Mouse (Mus musculus) lung, postnatal 0 days (tissue): ENCODE results near the gene Gm14569. TPM values are rescaled to one million over a fixed set of nuclear protein-coding genes. Genes with fewer than 3 reads are reported as not detected.

ENCODE experiments used
- ATAC-seq: fragments of 200-750 bp; cut with Nextera tagmentation; 2 replicates; pipeline ENCODE4 v1.8.0; 2017; ENCODE audit warnings: moderate library complexity
- DNase-seq: peaks from one replicate; pipeline ENCODE4 v3.0.0-alpha.2; 2016; ENCODE audit warnings: low spot score
- H3K27ac ChIP-seq: fragments of 300-500 bp; sonication (generic); 2 replicates; pipeline ENCODE4 v1.5.1; 2014; ENCODE audit warnings: antibody characterized with exemption, mild to moderate bottlenecking, low read length, mixed read lengths
- H3K27me3 ChIP-seq: fragments of 300-500 bp; sonication (generic); replicated peaks from 2 replicates; pipeline ENCODE4 v1.6.1; 2014; ENCODE audit warnings: low read length, mixed read lengths; ENCODE audit not compliant: insufficient read depth
- H3K36me3 ChIP-seq: fragments of 300-500 bp; sonication (generic); 2 replicates; pipeline ENCODE4 v1.6.1; 2014; ENCODE audit warnings: low read length, mixed read lengths; ENCODE audit not compliant: insufficient read depth
- H3K4me1 ChIP-seq: fragments of 300-500 bp; sonication (generic); 2 replicates; pipeline ENCODE4 v1.6.1; 2014; ENCODE audit warnings: antibody characterized with exemption, low read depth, low read length, mixed read lengths; ENCODE audit not compliant: insufficient read depth
- H3K4me2 ChIP-seq: fragments of 300-500 bp; sonication (generic); replicated peaks from 2 replicates; pipeline ENCODE4 v1.6.1; 2014; ENCODE audit warnings: low read depth, mild to moderate bottlenecking, low read length, moderate library complexity, mixed read lengths
- H3K4me3 ChIP-seq: fragments of 300-500 bp; sonication (generic); 2 replicates; pipeline ENCODE4 v1.5.1; 2014; ENCODE audit warnings: low read depth, low read length
- H3K9ac ChIP-seq: fragments of 300-500 bp; sonication (generic); replicated peaks from 2 replicates; pipeline ENCODE4 v1.6.1; 2014; ENCODE audit warnings: low read depth, mild to moderate bottlenecking
- H3K9me3 ChIP-seq: fragments of 300-500 bp; sonication (generic); 2 replicates; pipeline ENCODE4 v1.6.1; 2016; ENCODE audit warnings: low read length, mixed read lengths
- CTCF ChIP-seq: IDR thresholded peaks from 2 replicates; pipeline ENCODE4 v1.5.1; 2016; ENCODE audit warnings: antibody characterized with exemption, mild to moderate bottlenecking
- EP300 ChIP-seq: IDR thresholded peaks from 2 replicates; pipeline ENCODE4 v1.6.1; 2016; ENCODE audit warnings: antibody characterized with exemption, mild to moderate bottlenecking, control low read depth
- WGBS: fragments of 180-500 bp; shearing (Covaris S2); extraction: QIAGEN DNeasy Blood & Tissue Kit; methylation state at CpG from one replicate; pipeline ENCODE4 v1.1.7; 2014; 5-methylcytosine and 5-hydroxymethylcytosine counted together
- polyA plus RNA-seq: library from polyadenylated mRNA; unstranded; fragments of >200 nt; fragmentation: Nextera tagmentation; extraction: Ambion mirVana; gene quantifications from 2 replicates; pipeline ENCODE4 v1.2.1, GENCODE M21; 2015

The Gm14569 gene
- polyA plus RNA-seq, 1 experiment from 2014 or later: not detected

DNA sequence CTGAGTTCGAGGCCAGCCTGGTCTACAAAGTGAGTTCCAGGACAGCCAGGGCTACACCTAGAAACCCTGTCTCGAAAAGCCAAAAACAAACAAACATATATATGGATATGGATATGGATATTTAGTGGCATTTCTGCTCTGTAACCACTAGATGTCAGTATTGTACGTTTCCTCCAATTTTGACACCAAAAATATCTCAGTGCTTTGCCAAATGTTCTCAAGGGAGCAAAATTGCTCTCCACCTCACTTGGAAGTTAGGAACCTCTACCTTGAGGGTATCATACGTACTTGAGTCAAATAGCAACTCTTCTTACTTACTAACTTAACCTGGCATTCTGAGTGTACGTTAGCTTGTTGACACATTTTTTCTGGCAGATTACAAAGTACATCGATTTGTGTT, 15.2 kb upstream of the Gm14569 start:
- 46% methylated on average over 6 of the region's 6 CpGs for WGBS
- Histone ChIP-seq H3K9me3 (no peaks in the 10 kb centered on the region), H3K4me1 (no peaks in the 10 kb centered on the region), H3K4me2 (no peak overlapping the region), H3K27ac (no peak overlapping the region), H3K36me3 (no peaks in the 10 kb centered on the region), H3K27me3 (no peaks in the 10 kb centered on the region), H3K9ac (no peak overlapping the region), H3K4me3 (no peak overlapping the region)
- DNase-seq: peak; percentile 48
- no peak for ATAC-seq
- peak; percentile 63 for TF ChIP-seq CTCF
- TF ChIP-seq EP300: no peak

DNA sequence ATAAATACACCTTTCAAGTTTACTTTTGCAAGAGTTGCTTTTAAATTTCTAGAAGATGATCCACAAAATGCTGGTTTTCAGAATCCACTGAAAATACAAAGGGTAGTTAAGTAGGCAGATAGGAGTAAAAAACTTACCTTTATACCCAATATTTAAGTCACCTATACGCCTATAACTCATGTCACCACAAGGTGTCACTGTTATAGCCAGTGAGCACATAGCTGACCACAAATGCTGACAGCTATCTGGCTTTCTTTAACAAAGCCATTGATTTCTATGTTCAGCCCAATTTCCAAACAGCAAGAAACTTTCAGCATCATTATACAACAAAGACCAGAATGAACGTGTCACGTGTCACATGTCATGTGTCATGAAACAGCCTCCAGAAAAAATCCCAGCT, 2.1 kb downstream of the Gm14569 start:
- DNase-seq (peak; percentile 23), ATAC-seq (no peak)
- Histone ChIP-seq H3K4me1 (no peaks in the 10 kb centered on the region), H3K36me3 (no peaks in the 10 kb centered on the region), H3K4me3 (no peak overlapping the region), H3K27ac (no peak overlapping the region), H3K9ac (no peak overlapping the region), H3K27me3 (no peaks in the 10 kb centered on the region), H3K4me2 (no peak overlapping the region), H3K9me3 (no peaks in the 10 kb centered on the region)
- WGBS: 26% methylated on average over 3 of the region's 3 CpGs
- peak; percentile 56 for TF ChIP-seq CTCF
- no peak for TF ChIP-seq EP300

DNA sequence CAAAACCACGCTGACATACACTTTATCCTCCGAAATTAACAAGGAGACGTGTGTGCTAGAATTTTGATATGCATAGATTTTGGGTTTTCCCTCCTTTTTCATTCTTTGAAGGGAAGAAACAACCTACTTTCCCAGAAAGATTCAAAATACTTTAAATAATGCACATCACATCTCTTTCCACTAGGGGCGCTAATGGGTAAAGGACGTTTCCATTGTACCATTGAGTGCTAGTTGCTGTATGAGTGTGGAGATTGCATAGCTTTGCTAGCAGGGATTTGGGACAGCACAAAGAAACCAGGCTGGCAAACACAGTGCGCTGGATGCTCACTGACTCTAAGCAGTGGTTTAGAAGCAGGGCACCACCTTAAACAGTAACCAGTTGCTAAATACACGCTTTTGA, 3.6 kb downstream of the Gm14569 start:
- Histone ChIP-seq H3K36me3 (no peaks in the 10 kb centered on the region), H3K27me3 (no peaks in the 10 kb centered on the region), H3K27ac (no peak overlapping the region), H3K4me3 (no peak overlapping the region), H3K9me3 (no peaks in the 10 kb centered on the region), H3K9ac (no peak overlapping the region), H3K4me2 (no peak overlapping the region), H3K4me1 (no peaks in the 10 kb centered on the region)
- WGBS: 40% methylated on average over 7 of the region's 7 CpGs
- TF ChIP-seq CTCF (peak; percentile 63), EP300 (no peak)
- ATAC-seq: no peak
- peak; percentile 17 for DNase-seq

DNA sequence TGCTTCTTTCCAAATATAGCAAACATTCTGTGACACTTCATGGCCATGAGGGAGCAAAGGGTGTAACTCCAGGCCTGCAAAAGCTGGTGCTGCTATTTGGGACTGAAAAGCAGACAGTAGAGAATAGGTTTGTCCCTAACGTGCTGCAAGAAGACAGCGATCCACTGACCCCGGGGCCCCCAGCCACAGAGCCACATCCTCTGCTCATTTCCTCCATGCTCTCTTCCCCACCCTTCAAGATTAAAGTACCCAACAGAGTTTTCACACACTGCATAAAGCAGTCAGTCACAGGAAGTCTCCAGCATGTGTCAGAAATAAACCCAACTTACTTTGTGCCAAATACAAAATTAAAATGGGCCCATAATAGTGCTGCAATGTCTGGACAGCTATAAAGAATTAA, 16.8 kb downstream of the Gm14569 start:
- Histone ChIP-seq H3K36me3 (no peaks in the 10 kb centered on the region), H3K4me1 (no peaks in the 10 kb centered on the region), H3K27me3 (no peaks in the 10 kb centered on the region), H3K9me3 (no peaks in the 10 kb centered on the region), H3K4me2 (no peak overlapping the region), H3K4me3 (no peak overlapping the region), H3K9ac (no peak overlapping the region), H3K27ac (no peak overlapping the region)
- DNase-seq (no peak), ATAC-seq (no peak)
- WGBS: 73% methylated on average over 3 of the region's 3 CpGs
- TF ChIP-seq CTCF (no peak), EP300 (no peak)

DNA sequence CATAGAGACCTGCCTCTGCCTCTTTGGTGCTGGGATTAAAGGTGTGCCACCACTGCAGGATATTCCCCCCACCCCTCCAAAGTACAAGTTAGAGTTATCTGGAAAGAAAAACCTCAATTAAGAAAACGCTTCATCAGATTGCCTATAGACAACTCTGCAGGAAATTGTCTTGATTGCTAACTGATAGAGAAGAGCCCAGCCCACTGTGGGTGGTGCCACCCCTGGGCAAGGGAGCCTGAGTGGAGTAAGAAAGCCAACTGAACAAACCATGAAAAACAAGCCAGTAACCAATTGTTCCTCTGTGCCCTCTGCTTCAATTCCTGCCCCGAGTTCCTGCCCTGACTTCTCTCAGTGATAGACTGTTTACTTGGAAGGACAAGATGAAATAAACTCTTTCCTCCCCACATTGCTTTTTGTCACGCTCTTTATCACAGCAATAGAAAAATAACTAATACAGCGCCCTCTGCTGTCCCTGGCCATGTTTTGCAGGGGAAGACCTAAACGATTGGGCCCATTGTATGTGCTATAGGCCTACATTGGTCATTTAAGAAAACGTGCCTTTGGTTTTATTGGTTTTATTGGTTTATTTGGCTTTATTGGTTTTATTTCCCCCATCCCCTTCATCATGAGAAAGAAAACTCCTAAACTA, 17.4 kb downstream of the Gm14569 start:
- WGBS: 52% methylated on average over 6 of the region's 6 CpGs
- ATAC-seq: no peak
- no peak for DNase-seq

DNA sequence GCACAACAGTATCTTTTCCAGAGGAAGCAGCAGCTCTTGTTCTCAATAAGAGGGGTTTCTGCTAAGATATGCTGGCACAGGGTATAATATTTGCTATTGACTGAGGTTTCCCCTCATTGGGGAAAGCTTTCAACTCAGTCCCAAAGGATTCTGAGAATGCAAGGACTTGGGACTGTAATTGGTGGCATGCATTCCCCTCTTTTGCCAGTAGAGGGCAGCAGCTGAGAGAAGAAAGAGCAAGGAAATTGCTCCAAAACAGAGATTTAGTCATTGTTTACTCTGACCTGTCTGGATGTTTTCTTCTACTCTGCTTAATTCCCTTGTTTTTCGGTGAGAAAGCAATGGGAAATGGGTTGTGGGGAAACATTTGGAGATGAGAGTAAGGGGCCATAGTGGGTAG, 35.6 kb downstream of the Gm14569 start:
- WGBS: 11% methylated on average over 1 of the region's 1 CpGs
- no peak for ATAC-seq

More for the DNA sequence above, 17.4 kb downstream of the Gm14569 start:
- TF ChIP-seq EP300 (no peak), CTCF (no peak)
- H3K27ac ChIP-seq: no peak overlapping the region
- no peak overlapping the region for H3K9ac ChIP-seq
- H3K4me1 ChIP-seq: no peaks in the 10 kb centered on the region
- H3K36me3 ChIP-seq: no peaks in the 10 kb centered on the region
- H3K9me3 ChIP-seq: no peaks in the 10 kb centered on the region
- H3K4me2 ChIP-seq: no peak overlapping the region
- H3K4me3 ChIP-seq: no peak overlapping the region
- H3K27me3 ChIP-seq: no peaks in the 10 kb centered on the region

More for the DNA sequence above, 35.6 kb downstream of the Gm14569 start:
- peak; percentile 5 for DNase-seq
- H3K4me1 ChIP-seq: no peaks in the 10 kb centered on the region
- no peak overlapping the region for H3K9ac ChIP-seq
- H3K27ac ChIP-seq: no peak overlapping the region
- no peaks in the 10 kb centered on the region for H3K27me3 ChIP-seq
- H3K36me3 ChIP-seq: no peaks in the 10 kb centered on the region
- no peak overlapping the region for H3K4me3 ChIP-seq
- no peak overlapping the region for H3K4me2 ChIP-seq
- no peaks in the 10 kb centered on the region for H3K9me3 ChIP-seq
- TF ChIP-seq EP300 (no peak), CTCF (peak; percentile 67)
